Mouse (Mus musculus) heart, embryonic 10.5 days (tissue): Measurements from ENCODE around the gene Tnrc6b. TPM values are rescaled to one million over a fixed set of nuclear protein-coding genes. Genes with fewer than 3 reads are reported as not detected.
"Not testable (repeated sequence)": the region's sequence is repeated elsewhere in the genome, so short reads cannot be mapped to it uniquely, and the experiment has no call there.

Experiments used
- DNase-seq: peaks from one replicate; pipeline ENCODE4 v3.0.0-alpha.2; 2017; ENCODE audit warnings: low spot score
- H3K27ac ChIP-seq: fragments of 300-500 bp; sonication (generic); 2 replicates; pipeline ENCODE4 v1.5.1; 2016; ENCODE audit warnings: mild to moderate bottlenecking
- H3K27me3 ChIP-seq: fragments of 300-500 bp; sonication (generic); 2 replicates; pipeline ENCODE4 v1.6.1; 2016; ENCODE audit warnings: mild to moderate bottlenecking; ENCODE audit not compliant: poor library complexity, insufficient read depth, severe bottlenecking
- H3K36me3 ChIP-seq: fragments of 300-500 bp; sonication (generic); 2 replicates; pipeline ENCODE4 v1.6.1; 2016; ENCODE audit warnings: mild to moderate bottlenecking, moderate library complexity
- H3K4me1 ChIP-seq: fragments of 300-500 bp; sonication (generic); 2 replicates; pipeline ENCODE4 v1.6.1; 2016; ENCODE audit warnings: mild to moderate bottlenecking
- H3K4me3 ChIP-seq: fragments of 300-500 bp; sonication (generic); 2 replicates; pipeline ENCODE4 v1.5.1; 2016; ENCODE audit warnings: mild to moderate bottlenecking, moderate library complexity
- H3K9me3 ChIP-seq: fragments of 300-500 bp; sonication (generic); 2 replicates; pipeline ENCODE4 v1.6.1; 2016; ENCODE audit warnings: mild to moderate bottlenecking, moderate library complexity
- WGBS: fragments of 180-500 bp; shearing (Covaris S2); methylation state at CpG from one replicate; pipeline ENCODE4 v1.1.7; 2016; 5-methylcytosine and 5-hydroxymethylcytosine counted together
- polyA plus RNA-seq: library from polyadenylated mRNA; unstranded; fragments of >200 nt; fragmentation: Nextera tagmentation; extraction: Ambion mirVana; gene quantifications from 2 replicates; pipeline ENCODE4 v1.2.1, GENCODE M21; 2016

The Tnrc6b gene
- polyA plus RNA-seq, 1 experiment from 2014 or later: 28.5 TPM

- 91% methylated on average over 6 of the region's 6 CpGs for WGBS
- not testable (repeated sequence) for H3K9me3 ChIP-seq, DNase-seq, H3K27me3 ChIP-seq, H3K4me1 ChIP-seq, H3K4me3 ChIP-seq, H3K27ac ChIP-seq
- H3K36me3 ChIP-seq: peaks cover 86% of the 10 kb centered on the region
Observed at GRCm38 (mm10) chr15:80904776-80905175, 193.7 kb downstream of the Tnrc6b start.

GRCm38 (mm10) chr15:80910183-80910582 lies 199.1 kb downstream of the Tnrc6b start:
- Histone ChIP-seq H3K9me3 (no peaks in the 10 kb centered on the region), H3K4me3 (no peak overlapping the region), H3K27ac (no peak overlapping the region), H3K27me3 (no peaks in the 10 kb centered on the region), H3K36me3 (peaks cover 83% of the 10 kb centered on the region), H3K4me1 (0 out of 2 replicates have a peak, but pooled peaks cover 3% of the 10 kb centered on the region)
- 88% methylated on average over 3 of the region's 3 CpGs for WGBS
- no peak for DNase-seq

GRCm38 (mm10) chr15:80910790-80911531 lies 199.8 kb downstream of the Tnrc6b start:
- DNase-seq: no peak
- Histone ChIP-seq H3K4me1 (0 out of 2 replicates have a peak, but pooled peaks cover 3% of the 10 kb centered on the region), H3K27ac (no peak overlapping the region), H3K9me3 (no peaks in the 10 kb centered on the region), H3K4me3 (no peak overlapping the region), H3K36me3 (peaks cover 79% of the 10 kb centered on the region), H3K27me3 (no peaks in the 10 kb centered on the region)
- 71% methylated on average over 4 of the region's 4 CpGs for WGBS

GRCm38 (mm10) chr15:80912175-80912574 lies 201.1 kb downstream of the Tnrc6b start:
- WGBS: 84% methylated on average over 3 of the region's 3 CpGs

GRCm38 (mm10) chr15:80913803-80914202 lies 202.7 kb downstream of the Tnrc6b start:
- Histone ChIP-seq H3K4me3 (no peak overlapping the region), H3K4me1 (0 out of 2 replicates have a peak, but pooled peaks cover 3% of the 10 kb centered on the region), H3K27ac (no peak overlapping the region), H3K9me3 (no peaks in the 10 kb centered on the region), H3K27me3 (no peaks in the 10 kb centered on the region), H3K36me3 (peaks cover 85% of the 10 kb centered on the region)
- 90% methylated on average over 1 of the region's 1 CpGs for WGBS
- DNase-seq: no peak

More at GRCm38 (mm10) chr15:80912175-80912574, 201.1 kb downstream of the Tnrc6b start:
- Histone ChIP-seq H3K4me3 (no peak overlapping the region), H3K9me3 (no peaks in the 10 kb centered on the region), H3K4me1 (0 out of 2 replicates have a peak, but pooled peaks cover 3% of the 10 kb centered on the region), H3K27me3 (no peaks in the 10 kb centered on the region), H3K27ac (no peak overlapping the region), H3K36me3 (peaks cover 76% of the 10 kb centered on the region)
- no peak for DNase-seq

GRCm38 (mm10) chr15:80915850-80916249 lies 204.7 kb downstream of the Tnrc6b start:
- no peak for DNase-seq
- WGBS: 64% methylated on average over 2 of the region's 2 CpGs

GRCm38 (mm10) chr15:80916621-80917020 lies 205.5 kb downstream of the Tnrc6b start:
- Histone ChIP-seq H3K4me3 (no peak overlapping the region), H3K27ac (no peak overlapping the region), H3K27me3 (no peaks in the 10 kb centered on the region), H3K36me3 (peaks cover 89% of the 10 kb centered on the region), H3K9me3 (no peaks in the 10 kb centered on the region), H3K4me1 (no peaks in the 10 kb centered on the region)
- DNase-seq: no peak
- 94% methylated on average over 7 of the region's 7 CpGs for WGBS

More at GRCm38 (mm10) chr15:80915850-80916249, 204.7 kb downstream of the Tnrc6b start:
- no peaks in the 10 kb centered on the region for H3K9me3 ChIP-seq
- H3K36me3 ChIP-seq: peaks cover 89% of the 10 kb centered on the region
- H3K4me3 ChIP-seq: no peak overlapping the region
- no peaks in the 10 kb centered on the region for H3K27me3 ChIP-seq
- 0 out of 2 replicates have a peak, but pooled peaks cover 3% of the 10 kb centered on the region for H3K4me1 ChIP-seq
- H3K27ac ChIP-seq: no peak overlapping the region

- WGBS: 95% methylated on average over 3 of the region's 3 CpGs
- H3K4me1 ChIP-seq: no peaks in the 10 kb centered on the region
- H3K27me3 ChIP-seq: no peaks in the 10 kb centered on the region
- H3K36me3 ChIP-seq: peaks cover 87% of the 10 kb centered on the region
- no peak overlapping the region for H3K4me3 ChIP-seq
- H3K27ac ChIP-seq: no peak overlapping the region
- no peaks in the 10 kb centered on the region for H3K9me3 ChIP-seq
- DNase-seq: no peak
Observed at GRCm38 (mm10) chr15:80920346-80920745, 209.2 kb downstream of the Tnrc6b start.

GRCm38 (mm10) chr15:80921781-80922180 lies 210.7 kb downstream of the Tnrc6b start:
- Histone ChIP-seq H3K4me1 (no peaks in the 10 kb centered on the region), H3K27ac (no peak overlapping the region), H3K27me3 (no peaks in the 10 kb centered on the region), H3K4me3 (no peak overlapping the region), H3K36me3 (peaks cover 89% of the 10 kb centered on the region), H3K9me3 (no peaks in the 10 kb centered on the region)
- DNase-seq: no peak
- WGBS: 83% methylated on average over 4 of the region's 4 CpGs

GRCm38 (mm10) chr15:80924211-80924610 lies 213.1 kb downstream of the Tnrc6b start:
- peaks cover 6% of the 10 kb centered on the region for H3K4me1 ChIP-seq
- H3K4me3 ChIP-seq: no peak overlapping the region
- H3K27me3 ChIP-seq: no peaks in the 10 kb centered on the region
- H3K27ac ChIP-seq: no peak overlapping the region
- H3K9me3 ChIP-seq: no peaks in the 10 kb centered on the region
- no peak for DNase-seq
- WGBS: 90% methylated on average over 2 of the region's 2 CpGs
- H3K36me3 ChIP-seq: peaks cover 87% of the 10 kb centered on the region

GRCm38 (mm10) chr15:80928811-80929355 lies 217.8 kb downstream of the Tnrc6b start:
- no peaks in the 10 kb centered on the region for H3K27me3 ChIP-seq
- peaks cover 56% of the 10 kb centered on the region for H3K36me3 ChIP-seq
- H3K4me1 ChIP-seq: peaks cover 13% of the 10 kb centered on the region
- H3K27ac ChIP-seq: no peak overlapping the region
- no peak for DNase-seq
- 76% methylated on average over 20 of the region's 20 CpGs for WGBS
- no peaks in the 10 kb centered on the region for H3K9me3 ChIP-seq
- no peak overlapping the region for H3K4me3 ChIP-seq

GRCm38 (mm10) chr15:80930048-80930571 lies 219.0 kb downstream of the Tnrc6b start:
- no peaks in the 10 kb centered on the region for H3K27me3 ChIP-seq
- no peaks in the 10 kb centered on the region for H3K9me3 ChIP-seq
- H3K36me3 ChIP-seq: peaks cover 53% of the 10 kb centered on the region
- WGBS: 24% methylated on average over 13 of the region's 16 CpGs
- H3K27ac ChIP-seq: peak overlapping the region; percentile 42
- peak; percentile 82 for DNase-seq
- H3K4me1 ChIP-seq: peaks cover 13% of the 10 kb centered on the region
- no peak overlapping the region for H3K4me3 ChIP-seq

GRCm38 (mm10) chr15:80930676-80931320 lies 219.7 kb downstream of the Tnrc6b start:
- H3K27me3 ChIP-seq, H3K4me3 ChIP-seq, H3K9me3 ChIP-seq, DNase-seq, H3K27ac ChIP-seq: not testable (repeated sequence)
- WGBS: 86% methylated on average over 23 of the region's 23 CpGs
- H3K4me1 ChIP-seq: peaks cover 13% of the 10 kb centered on the region
- H3K36me3 ChIP-seq: peaks cover 56% of the 10 kb centered on the region
